Mouse (Mus musculus) cerebellum, adult 9-10 months (tissue): Measurements from ENCODE around the gene Cavin1.
"Not testable (repeated sequence)": the region's sequence is repeated elsewhere in the genome, so short reads cannot be mapped to it uniquely, and the experiment has no call there.

ENCODE experiments used
- DNase-seq: peaks from one replicate; pipeline ENCODE4 v3.0.0; 2022

Gene Cavin1

DNA sequence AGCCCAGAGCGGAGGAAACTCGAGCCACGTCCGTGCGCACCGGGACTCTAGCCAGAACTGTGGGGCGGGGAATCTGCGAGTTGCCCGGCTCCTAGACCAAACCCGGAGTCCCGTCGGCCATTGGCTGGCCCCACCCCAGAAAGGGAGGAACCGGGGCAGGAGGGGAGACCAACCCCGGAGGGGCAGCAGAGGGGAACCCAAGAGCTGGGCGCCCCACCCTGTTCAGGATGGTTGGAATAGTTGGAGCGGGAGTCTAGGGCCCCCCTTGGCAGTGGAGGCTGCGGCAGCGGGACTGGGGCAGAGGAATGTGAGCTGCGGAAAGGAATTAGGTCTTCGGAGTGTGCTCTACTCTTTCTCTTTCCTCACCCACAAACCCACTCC is at the start of gene Cavin1:
Gene Cavin1 (minus strand): TSS at position 331 of the 381 bp plus-strand sequence.
- DNase-seq = peak; percentile 41

DNA sequence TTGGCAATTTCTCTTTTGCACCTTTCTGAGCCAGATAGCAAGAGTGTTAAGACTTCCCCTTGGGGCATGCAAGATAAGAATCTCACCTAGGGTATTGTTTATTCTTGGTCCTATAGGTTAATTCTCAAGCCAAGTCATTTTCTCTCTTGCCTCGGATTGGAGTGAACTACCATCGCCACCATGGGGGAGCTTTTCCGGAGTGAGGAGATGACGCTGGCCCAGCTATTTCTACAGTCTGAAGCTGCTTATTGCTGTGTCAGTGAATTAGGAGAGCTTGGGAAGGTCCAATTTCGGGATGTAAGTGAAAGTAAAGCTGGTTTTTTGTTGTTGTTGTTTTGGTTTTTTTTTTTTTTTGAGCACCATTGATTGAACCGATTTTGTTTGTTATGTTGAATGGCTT is 41.0 kb upstream of the Cavin1 start:
- no peak for DNase-seq

DNA sequence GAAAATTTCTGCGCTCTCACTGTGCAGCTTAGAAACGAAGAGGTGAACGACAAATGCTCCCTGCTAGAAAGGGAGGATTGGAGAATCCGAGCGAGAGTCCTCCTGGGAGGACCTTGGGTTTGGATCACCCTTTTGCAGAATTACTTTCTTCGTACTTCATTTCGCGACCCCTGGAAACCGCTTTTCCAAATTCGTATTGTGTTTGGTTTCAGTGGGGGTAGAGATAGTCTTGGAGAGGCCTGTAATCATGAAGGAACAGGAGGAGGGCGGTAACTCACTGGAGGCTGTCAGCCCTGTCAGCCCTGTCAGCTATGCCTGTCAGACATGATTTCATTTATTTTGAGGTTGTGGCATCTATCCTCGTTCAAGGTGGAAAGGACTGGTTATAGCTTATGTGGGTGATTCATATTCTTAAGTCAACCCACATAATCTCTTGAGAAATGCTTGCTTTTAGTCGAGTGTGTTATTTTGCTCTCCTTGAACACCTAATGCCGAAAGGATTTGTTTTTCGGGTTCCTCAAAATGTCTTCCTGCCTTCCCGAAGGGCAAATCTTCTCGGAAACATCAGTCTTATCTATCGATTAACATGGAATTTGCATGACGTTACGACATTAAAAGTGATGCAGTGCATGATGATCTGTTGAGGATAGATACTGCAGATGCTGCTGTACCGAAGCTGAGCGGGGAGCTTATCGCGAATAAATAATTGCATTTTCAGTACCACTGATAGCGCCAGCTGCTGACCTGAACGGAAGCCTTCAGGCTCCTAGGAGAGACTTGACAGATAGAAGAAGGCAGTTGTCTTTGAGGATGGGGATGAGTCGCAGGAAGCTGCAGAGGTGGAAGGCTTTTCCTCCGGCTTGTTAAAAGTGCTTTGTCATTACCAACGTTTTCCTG is 39.4 kb upstream of the Cavin1 start:
- no peak for DNase-seq

DNA sequence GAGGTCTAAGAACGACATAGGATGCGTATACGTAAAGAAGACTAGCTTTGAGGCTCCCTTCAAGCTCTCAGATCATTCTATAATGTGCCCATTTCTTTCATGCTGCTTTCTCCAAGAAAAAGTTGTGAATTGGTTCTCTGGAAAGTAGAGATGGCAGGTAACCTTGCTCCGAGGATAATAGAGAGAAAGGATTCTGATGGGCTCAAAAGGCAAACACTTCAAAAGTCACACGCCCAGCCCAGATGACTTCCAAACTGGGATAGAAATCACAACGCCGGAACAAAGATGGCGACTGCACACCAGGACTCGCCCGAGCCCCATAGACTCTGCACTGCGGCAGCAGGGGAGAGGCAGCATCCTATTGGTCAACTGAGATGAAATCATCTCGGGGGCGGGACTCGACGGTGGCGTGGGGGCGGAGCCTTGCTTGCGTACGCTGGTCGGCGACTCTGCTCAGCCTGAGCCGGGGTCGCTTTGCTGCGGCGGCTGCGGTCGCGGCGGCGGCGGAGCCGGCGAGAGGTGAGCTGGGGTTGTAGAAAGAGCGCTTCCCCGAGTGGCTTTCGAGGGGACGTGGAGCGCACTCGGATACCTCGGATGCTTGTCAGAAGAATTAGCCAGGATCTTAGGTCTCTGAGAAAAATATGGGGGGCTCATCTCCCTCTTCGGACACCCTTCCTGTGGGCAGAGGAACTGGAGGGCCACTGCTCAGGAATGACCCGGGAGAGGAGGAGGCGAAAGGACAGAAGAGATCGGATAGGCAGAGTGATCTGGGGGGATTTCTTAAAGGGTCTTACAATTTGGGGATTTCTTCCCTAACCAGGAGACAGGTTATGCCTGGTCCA is 38.6 kb upstream of the Cavin1 start, which contains the start of gene Atp6v0a1:
Gene Atp6v0a1 (plus strand): TSS at position 407 of the 842 bp plus-strand sequence.
- peak; percentile 98 for DNase-seq

DNA sequence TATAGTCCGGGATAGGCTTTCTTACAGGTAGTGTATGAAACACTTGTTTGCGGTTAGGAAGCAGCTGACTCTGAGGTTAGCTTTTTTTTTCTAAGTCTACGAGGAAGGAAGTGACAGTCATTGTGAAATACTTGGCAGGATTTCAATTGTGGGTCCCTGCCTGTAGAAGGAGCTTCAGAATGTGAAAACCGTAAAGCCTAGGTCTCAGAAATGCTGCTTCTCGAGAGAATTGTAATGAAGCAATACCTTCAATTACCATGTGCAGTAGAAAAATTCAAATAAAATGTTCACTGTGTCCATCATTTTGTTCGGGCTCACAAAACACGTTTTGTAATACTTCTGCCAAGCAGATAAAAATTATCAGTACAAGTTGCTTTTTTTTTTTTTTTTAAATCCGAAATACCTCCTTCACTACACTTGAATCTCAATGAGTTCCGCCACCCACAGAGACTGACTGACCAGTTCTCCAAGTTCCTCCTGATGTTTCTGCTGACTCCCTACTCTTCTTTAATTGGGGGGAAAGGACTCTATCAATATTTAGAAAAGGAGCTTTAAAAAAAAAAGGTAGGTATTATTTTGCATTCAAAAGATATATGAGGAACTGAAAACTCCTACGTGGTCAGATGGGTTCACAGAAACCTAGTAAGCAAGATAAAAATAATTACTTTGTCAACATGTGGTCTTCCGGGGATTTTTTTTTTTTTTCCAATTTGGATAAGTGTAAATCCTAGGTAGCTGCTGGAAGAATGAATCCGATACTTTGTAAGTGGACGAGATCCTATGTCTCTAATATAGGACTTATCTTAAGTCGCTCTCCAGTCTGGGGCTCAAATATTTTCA is 37.7 kb upstream of the Cavin1 start:
- peak; percentile 45 for DNase-seq

DNA sequence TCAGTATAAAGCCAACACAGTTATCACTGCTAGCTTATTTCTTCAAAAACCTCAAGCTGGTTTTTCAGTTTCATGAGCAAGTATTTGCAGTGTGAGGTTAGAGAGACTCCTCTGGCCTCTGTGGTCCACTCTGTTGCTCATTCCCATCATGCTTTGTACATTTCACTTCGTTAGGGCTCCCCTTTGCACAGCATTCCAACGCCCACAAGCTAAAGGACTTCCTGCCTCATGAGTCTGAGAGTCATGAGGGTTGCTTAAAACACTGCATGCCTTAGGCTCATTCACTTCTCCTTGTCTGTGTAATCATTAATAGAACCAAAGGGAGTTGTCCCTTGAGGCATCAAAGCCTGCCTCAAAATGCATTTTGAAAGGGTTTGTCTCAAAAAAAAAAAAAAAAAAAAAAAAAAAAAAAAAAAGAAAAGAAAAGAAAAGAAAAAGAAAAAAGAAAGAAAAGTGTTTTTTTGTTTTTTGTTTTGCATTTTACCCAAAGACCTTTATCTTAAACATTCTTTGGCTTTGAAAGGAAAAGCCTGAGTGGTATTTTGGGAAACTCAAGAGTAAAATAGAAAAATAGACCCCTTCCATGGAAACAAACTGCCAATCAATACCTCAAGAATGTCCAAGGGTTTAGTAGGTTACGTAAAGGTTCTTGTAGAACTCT is 32.5 kb upstream of the Cavin1 start:
- no peak for DNase-seq

DNA sequence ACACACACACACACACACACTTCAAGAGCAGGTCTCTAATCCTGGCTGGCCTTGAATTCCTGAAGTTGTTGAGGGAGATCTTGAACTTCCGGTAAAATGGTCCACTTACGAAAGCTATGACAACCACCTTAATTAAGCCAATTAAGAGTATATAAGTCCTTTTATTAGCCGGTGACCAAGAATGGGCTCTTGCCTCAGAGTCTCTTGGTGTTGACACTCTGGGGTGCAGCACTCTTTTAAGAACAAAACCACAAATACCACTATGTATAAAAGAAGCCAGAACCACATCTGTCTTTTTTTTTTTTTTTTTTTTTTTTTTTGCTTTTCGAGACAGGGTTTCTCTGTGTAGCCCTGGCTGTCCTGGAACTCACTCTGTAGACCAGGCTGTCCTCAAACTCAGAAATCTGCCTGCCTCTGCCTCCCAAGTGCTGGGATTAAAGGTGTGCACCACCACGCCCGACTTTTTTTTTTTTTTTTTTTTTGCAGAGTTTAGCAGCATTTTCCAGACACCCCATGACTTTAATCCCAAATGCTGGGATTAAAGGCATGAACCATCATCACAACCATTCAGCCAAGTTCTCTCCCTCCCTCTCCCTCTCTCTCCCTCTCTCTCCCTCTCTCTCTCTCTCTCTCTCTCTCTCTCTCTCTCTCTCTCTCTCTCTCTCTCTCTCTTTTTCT is 31.3 kb upstream of the Cavin1 start:
- not testable (repeated sequence) for DNase-seq

DNA sequence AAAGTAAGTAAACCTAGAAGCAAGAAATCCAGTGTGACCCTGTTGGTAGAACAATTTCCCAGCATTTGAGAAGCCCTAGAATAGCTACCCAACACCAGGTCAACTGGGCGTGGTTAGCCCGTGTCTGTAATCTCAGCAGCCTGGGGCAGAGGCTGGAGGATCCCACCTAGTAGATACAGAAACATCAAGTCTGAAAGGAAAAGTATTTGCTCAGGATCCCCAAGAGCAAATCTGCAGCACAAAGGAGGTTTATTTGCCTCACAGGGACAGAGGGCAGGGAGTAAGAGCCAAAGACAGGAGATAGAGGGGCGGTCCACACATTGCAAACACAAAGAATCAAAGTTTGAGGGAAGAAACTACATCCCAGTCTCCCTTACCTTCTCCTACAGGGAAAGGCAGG is 28.6 kb upstream of the Cavin1 start:
- DNase-seq = no peak

DNA sequence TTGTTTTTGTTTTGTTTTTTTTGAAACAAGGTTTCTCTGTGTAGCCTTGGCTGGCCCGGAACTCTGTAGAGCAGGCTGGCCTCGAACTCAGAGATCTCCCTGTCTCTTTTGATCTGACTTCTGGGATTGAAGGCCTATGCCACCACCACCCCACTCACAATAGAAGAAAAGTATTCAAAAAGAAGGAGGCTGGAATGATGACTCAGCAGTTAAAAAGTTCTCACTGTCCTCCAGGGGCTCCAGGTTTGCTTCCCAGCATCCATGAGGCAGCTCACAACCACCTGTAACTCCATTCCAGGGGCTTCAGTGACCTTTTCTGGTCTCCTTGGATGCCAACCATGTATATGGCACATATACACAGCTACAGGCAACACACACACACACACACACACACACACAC is 28.1 kb upstream of the Cavin1 start:
- no peak for DNase-seq

DNA sequence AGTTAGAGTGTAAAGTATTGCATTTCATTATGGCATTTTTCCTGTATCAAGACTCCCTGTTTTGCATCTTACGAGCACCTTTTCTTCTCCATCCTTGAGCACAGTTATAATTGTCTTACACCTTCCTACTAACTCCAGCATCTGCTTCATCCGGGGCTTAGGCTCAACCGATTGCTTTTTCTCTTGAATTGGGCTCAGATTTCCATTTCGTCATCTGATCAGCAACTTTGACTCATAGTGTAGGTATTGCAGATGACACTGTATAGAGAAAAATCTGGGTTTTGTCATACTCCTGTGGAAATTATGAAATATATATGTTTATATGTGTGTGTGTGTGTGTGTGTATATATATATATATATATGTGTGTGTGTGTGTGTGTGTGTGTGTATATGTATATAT is 25.8 kb upstream of the Cavin1 start:
- no peak for DNase-seq

DNA sequence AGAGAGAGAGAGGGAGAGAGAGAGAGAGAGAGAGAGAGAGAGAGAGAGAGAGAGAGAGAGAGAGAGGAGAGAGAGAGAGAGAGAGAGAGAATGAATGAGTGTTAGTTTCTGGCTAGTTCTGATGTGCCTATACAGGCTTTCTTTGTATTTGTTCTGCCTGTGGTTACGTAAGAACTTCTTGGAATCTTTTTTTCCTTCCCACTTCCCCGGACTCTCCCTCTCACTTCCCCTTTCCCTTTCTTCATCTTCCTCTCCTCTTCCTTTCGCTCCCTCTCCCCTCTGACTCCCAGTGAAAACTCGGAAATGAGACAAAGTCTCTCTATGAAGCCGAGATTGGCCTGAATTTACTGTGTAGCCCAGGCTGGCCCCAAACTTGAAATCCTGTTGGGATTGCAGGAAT is 24.0 kb upstream of the Cavin1 start:
- DNase-seq = no peak

DNA sequence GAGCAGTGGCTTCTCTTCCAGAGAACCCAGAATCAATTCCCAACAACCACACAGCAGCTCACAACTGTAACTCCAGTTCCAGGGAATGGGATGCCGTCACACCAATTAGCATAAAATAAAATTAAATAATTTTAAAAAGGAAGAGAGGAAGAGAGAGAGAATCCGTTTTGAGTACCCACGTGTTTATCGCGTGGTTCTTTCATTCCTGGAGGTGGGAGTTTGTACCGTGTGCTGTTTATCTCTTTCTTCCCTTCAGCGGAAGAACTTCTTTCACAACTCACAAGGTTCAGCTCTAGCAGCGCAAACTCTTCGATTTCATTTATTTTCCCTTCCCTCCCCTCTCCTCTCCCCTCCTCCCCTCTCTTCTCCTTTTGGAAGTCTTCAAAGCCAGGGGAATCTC is 23.5 kb upstream of the Cavin1 start:
- no peak for DNase-seq

DNA sequence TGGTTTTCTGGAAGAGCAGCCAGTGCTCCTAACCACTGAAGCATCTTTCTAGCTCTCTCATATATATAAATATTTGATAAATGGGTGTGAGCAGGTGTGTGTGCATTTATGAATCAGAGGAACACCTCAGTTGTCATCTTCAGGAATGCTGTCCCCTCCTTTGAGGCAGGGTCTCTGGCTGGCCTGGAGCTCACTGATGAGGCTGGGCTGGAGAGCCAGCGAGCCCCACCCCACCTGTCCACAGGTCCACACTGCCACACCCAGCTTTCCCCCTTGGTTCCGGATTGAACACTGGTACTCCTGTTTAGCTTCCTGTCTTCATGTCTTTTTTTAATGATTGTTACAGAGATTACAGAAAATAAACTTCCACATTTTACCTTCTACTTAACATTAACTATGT is 22.8 kb upstream of the Cavin1 start:
- no peak for DNase-seq

DNA sequence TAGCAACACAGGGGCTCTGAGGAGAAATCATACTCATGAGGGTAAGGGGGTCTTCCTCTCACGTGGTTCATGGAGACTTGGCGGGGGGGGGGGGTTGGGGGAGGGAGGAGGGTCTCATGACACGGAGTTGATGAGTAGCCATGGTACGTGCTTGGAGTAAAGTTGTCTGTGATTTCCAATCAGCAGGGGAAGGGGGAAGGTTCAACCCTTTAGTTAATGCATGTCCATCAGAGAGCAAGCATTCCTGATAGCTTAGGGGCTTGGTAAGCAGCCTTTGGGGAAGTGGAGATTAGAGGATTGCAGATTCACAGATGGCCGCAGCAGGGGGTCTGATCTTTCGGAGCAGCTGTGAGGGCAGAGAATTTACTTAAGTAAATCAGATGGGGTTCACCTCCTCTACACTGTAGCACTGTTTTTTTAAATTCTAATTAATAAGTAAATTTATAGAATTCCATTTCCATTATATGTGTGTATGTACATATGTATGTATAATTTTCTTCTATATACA is 20.4 kb upstream of the Cavin1 start:
- DNase-seq = no peak

DNA sequence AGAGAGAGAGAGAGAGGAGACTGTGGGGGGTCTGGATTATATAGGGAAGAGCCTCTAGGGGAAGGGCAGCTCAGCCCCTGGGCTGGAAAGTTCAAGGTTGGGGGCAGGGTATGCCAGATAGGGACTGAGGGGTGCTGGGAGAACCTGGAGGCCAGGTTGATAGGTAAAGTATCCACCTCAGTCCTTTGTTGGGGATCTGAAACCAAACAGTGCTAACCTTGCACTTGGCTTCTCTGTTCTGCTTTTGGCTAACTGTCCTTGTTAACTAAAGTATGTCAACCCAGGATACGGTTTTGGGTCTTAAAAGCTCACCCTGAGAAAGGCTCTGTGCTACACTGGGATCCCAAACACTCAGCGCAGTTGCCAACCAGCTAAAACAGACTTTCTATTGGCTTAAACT is 19.0 kb upstream of the Cavin1 start:
- no peak for DNase-seq

DNA sequence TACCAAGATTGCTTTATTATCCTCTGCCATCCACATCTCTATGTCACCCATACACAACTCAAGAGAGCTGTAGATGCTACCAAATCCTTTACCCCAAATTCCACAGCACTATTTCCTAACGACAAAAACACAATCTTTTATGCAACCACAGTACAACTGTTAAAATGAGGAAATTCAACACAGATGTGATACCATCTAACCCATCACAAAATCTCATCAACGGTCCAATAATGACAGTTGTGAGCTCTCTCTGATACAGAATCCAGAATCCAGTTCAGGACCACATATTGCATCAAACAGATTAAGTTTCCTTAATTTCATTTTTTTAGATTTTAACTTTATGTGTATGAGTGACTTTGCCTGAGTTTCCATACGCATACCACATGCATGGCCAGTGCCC is 18.0 kb upstream of the Cavin1 start:
- no peak for DNase-seq

DNA sequence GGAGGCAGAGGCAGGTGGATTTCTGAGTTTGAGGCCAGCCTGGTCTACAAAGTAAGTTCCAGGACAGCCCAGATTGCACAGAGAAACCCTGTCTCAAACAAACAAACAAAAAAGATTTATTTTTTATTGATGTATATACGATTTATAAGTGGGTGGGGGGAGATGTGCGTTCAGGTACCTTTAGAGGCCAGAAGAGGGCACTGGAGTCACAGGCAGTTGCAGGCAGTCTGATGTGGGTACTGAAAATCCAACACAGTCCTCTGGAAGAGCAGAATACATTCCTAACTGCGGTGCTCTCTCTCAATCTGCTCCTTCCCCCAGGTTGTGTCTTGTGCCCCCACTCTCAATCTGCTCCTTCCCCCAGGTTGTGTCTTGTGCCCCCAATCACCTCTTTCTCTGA is 14.9 kb upstream of the Cavin1 start:
- DNase-seq = no peak

DNA sequence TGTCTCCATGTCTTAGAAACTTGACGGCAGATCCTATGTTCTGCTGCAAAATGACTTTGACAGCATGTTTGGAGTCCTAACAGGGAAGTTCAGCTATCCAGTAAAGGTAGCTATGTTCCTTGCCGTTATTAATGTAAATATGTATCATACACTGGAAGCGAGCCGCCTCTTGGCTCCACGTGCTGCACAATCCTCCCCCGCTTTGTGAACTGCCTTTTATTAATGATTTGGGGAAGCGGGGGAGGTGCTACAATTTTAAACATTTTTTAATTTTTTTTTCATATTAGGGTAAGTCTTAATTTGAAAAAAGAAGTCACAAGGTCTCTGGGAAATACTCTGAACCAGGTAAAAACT is 13.1 kb upstream of the Cavin1 start:
- no peak for DNase-seq

DNA sequence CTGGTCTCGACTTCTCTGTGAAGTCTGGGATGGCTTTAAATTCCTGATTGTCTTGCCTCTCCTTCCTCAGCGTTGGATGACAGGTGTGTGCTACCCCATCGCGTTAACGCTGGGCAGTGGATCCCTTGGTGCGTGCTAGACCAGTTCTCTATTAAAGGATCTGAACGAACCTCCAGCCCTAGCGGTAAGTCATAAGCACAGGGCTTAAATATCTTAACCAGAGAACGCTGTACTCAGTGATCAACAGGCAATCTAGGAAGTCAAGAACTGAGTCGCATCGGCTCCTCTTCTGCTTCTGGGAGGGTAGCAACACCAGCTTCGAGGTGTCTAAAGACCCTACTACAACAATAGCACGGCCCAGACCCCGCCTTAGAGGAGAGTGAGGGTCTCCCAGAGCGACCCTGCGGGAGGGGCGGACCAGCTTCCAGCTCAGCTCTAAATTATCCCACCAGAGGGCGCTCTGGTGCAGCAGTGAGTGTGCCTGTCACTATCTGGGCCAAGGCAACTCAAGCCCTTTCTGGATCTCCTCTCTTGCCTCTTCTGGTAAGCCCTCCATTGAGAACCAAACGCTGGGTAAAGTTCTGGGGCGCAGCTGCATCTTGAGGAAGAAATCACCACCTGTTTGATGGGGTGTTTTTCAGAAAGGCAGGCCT is 12.6 kb upstream of the Cavin1 start:
- DNase-seq = peak; percentile 77

DNA sequence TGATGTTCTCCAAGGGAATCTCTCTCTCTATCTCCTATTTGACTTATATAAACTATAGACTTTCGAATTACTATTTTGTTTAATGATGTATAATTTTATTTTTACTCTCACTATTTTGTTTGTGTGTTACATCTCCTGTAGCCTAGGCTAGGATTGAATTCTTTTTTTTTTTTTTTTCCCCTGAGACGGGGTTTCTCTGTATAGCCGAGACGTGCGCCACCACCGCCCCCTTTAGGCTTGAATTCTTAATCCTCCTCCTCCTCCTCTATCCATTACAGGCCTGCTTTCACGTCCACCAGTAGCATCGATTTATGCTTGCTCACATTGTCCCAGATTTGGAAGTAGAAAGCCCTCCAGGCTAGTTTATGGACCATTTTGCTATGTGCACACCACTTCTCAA is 11.4 kb upstream of the Cavin1 start:
- DNase-seq = no peak

DNA sequence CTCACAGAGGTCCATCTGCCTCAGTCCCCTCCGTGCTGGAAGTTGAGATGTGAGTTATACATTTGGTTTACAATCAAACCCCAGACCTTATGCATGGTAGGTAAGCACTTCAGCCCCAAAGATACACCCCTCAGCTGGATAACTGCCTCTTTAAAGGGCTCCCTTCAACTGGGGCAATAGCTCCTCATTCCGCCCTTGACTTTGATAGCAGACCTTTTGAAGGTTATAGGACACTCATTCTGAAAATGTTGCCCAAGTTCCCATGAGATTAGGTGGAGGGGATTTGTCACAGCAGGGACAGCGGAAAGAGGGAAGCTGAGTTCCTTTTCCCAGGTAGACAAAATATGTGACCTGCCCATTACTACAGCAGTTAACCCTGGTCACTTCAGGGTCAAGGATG is 10.5 kb upstream of the Cavin1 start:
- no peak for DNase-seq
